14 mouse cellular contexts compared by ENCODE assay signal in the genomic region with DNA sequence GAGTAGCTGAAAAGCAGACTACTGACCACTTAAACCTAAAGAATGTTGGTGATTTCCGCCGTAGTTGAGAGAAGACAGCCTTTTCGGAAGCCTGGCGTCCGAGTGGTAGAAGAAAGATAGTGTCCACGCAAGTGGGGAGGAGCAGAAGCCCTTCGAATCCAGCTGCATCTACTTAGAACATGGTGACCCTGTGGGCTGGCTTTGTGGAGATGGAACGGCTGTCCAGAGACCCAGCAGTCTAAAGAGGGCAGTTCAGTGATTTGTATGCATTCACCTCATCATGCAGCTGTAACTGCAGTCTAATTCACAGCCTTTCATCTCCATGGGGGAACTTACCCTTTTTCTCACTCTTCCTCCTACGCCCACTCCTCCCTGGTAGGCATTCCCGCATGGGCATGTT. TPM values are rescaled to one million over a fixed set of nuclear protein-coding genes. Genes with fewer than 3 reads are reported as not detected.
DNase-seq lines count a peak whose midpoint lies in the region; ATAC-seq and TF ChIP-seq lines count a peak whose summit lies in the region.
"Had no signal": no experiment of that assay in that cellular context is flagged by ENCODE, and none has a peak within 500 bp of the region (broad histone marks: within the 10 kb centered on the region; RNA-seq: fewer than 3 reads in every experiment).

No protein-coding gene starts in this region.

- H3K27ac ChIP-seq in heart, embryonic 15.5 days = peak overlapping the region; percentile 50; the same call in 1 of the 2 replicates
- no peak overlapping the region for H3K27ac ChIP-seq in kidney, adult 2 months (ENCODE audit: insufficient read depth, low read depth, low read length)
- 0 out of 2 replicates have a peak overlapping the region, but pooled peaks have one; percentile 26 for H3K27ac ChIP-seq in midbrain, postnatal 0 days (ENCODE audit: low read depth, low read length)
- no peak overlapping the region for H3K27ac ChIP-seq in midbrain, embryonic 11.5 days (ENCODE audit: low read depth, low read length)
- H3K27ac ChIP-seq: hindbrain, embryonic 14.5 days had no signal

- no peaks in the 10 kb centered on the region for H3K27me3 ChIP-seq in heart, embryonic 15.5 days
- H3K27me3 ChIP-seq in kidney, adult 2 months (replicated peaks; ENCODE audit: control insufficient read depth, insufficient read depth, low read length) = no peaks in the 10 kb centered on the region
- H3K27me3 ChIP-seq in midbrain, postnatal 0 days (ENCODE audit: insufficient read depth, low read length) = no peaks in the 10 kb centered on the region
- H3K27me3 ChIP-seq in midbrain, embryonic 11.5 days (ENCODE audit: control insufficient read depth, insufficient read depth, low read length) = no peaks in the 10 kb centered on the region

- TF ChIP-seq CTCF in kidney, adult 2 months (conservative IDR thresholded peaks at IDR 0.05; ENCODE audit: insufficient read depth, insufficient read length, low read depth, low read length) = no peak
- no peak for TF ChIP-seq CTCF in midbrain, postnatal 0 days (IDR thresholded peaks at IDR 0.05)

- H3K36me3 ChIP-seq in heart, embryonic 15.5 days = no peaks in the 10 kb centered on the region
- no peaks in the 10 kb centered on the region for H3K36me3 ChIP-seq in kidney, adult 2 months (ENCODE audit: control insufficient read depth, insufficient read depth, low read length)
- H3K36me3 ChIP-seq in midbrain, postnatal 0 days (ENCODE audit: insufficient read depth, low read length) = peaks cover 1% of the 10 kb centered on the region
- no peaks in the 10 kb centered on the region for H3K36me3 ChIP-seq in midbrain, embryonic 11.5 days (ENCODE audit: control insufficient read depth, insufficient read depth, low read length)

- WGBS in heart, embryonic 15.5 days = 57% methylated on average over 10 of the region's 10 CpGs
- WGBS in kidney, adult 2 months = 68% methylated on average over 10 of the region's 10 CpGs
- WGBS in midbrain, postnatal 0 days = 81% methylated on average over 10 of the region's 10 CpGs
- WGBS in midbrain, embryonic 11.5 days = 79% methylated on average over 10 of the region's 10 CpGs

- H3K4me1 ChIP-seq in heart, embryonic 15.5 days (replicated peaks) = peaks cover 52% of the 10 kb centered on the region
- peaks cover 32% of the 10 kb centered on the region for H3K4me1 ChIP-seq in kidney, adult 2 months (ENCODE audit: control insufficient read depth, insufficient read depth, low read length)
- H3K4me1 ChIP-seq in midbrain, postnatal 0 days (ENCODE audit: insufficient read depth, low read length) = no peaks in the 10 kb centered on the region
- H3K4me1 ChIP-seq in midbrain, embryonic 11.5 days (ENCODE audit: control insufficient read depth, insufficient read depth, low read length) = peaks cover 7% of the 10 kb centered on the region

- DNase-seq in heart, adult 9 months (ENCODE audit: low spot score in 2 of 2) = no peak
- peak; percentile 42 for DNase-seq in kidney, postnatal 10 days
- DNase-seq in kidney, adult 2 months = no peak
- DNase-seq in midbrain, postnatal 0 days (ENCODE audit: low spot score) = no peak
- no peak for DNase-seq in midbrain, embryonic 11.5 days (ENCODE audit: low spot score, missing footprints)
- DNase-seq in layer of hippocampus, adult 9-10 months (ENCODE audit: low spot score) = no peak
- DNase-seq: adrenal gland, postnatal 14 days; cerebellum, adult 9-11 months; embryo, embryonic 11 days; gastrocnemius, postnatal 10 days; liver had no signal

- no peak overlapping the region for H3K4me3 ChIP-seq in heart, embryonic 15.5 days
- H3K4me3 ChIP-seq in kidney, adult 2 months (ENCODE audit: insufficient read depth, low read depth, low read length) = no peak overlapping the region
- no peak overlapping the region for H3K4me3 ChIP-seq in midbrain, postnatal 0 days (ENCODE audit: low read depth, low read length)
- no peak overlapping the region for H3K4me3 ChIP-seq in midbrain, embryonic 11.5 days (ENCODE audit: low read depth, low read length)

- H3K9me3 ChIP-seq in heart, embryonic 15.5 days (replicated peaks) = no peaks in the 10 kb centered on the region
- H3K9me3 ChIP-seq in midbrain, postnatal 0 days (ENCODE audit: low read length) = no peaks in the 10 kb centered on the region
- H3K9me3 ChIP-seq in midbrain, embryonic 11.5 days (ENCODE audit: control insufficient read depth, low read length) = no peaks in the 10 kb centered on the region

- H3K9ac ChIP-seq in heart, embryonic 15.5 days = no peak overlapping the region
- H3K9ac ChIP-seq in midbrain, postnatal 0 days (replicated peaks; ENCODE audit: low read length, poor library complexity, severe bottlenecking) = no peak overlapping the region
- no peak overlapping the region for H3K9ac ChIP-seq in midbrain, embryonic 11.5 days (ENCODE audit: low read length)
- H3K9ac ChIP-seq: hindbrain, embryonic 14.5 days had no signal

- TF ChIP-seq POLR2A in kidney, adult 2 months (IDR thresholded peaks at IDR 0.05; ENCODE audit: low read depth, low read length) = no peak

- H3K4me2 ChIP-seq in heart, embryonic 15.5 days = no peak overlapping the region
- H3K4me2 ChIP-seq in midbrain, postnatal 0 days (ENCODE audit: low read depth, low read length, poor library complexity, severe bottlenecking) = no peak overlapping the region
- no peak overlapping the region for H3K4me2 ChIP-seq in midbrain, embryonic 11.5 days
- H3K4me2 ChIP-seq: hindbrain, embryonic 14.5 days had no signal

- ATAC-seq in heart, embryonic 15.5 days (replicated peaks; ENCODE audit: insufficient number of reproducible peaks, insufficient read depth, low FRiP score, low read depth) = no peak
- ATAC-seq in midbrain, postnatal 0 days (ENCODE audit: low FRiP score) = no peak
- ATAC-seq in midbrain, embryonic 11.5 days (ENCODE audit: low FRiP score) = no peak
- ATAC-seq: CD4-positive, CD25-positive, alpha-beta regulatory T cell, adult 4 months had no signal

RNA-seq across cellular contexts. Expression of a gene that starts 44.8 kb away (rescaled TPM):
- polyA plus RNA-seq in heart, embryonic 15.5 days (2015; fragmentation: Nextera tagmentation; extraction: Ambion mirVana) = 14.1 and 15.9 TPM in 2 replicates
- polyA plus RNA-seq in kidney, adult 2 months (2012; rRNA removed) = 176 and 271 TPM in 2 replicates
- 43.8 and 45.9 TPM in 2 replicates for total RNA-seq in midbrain, postnatal 0 days (2014; rRNA removed)
- 10.3 and 13.8 TPM in 2 replicates for polyA plus RNA-seq in midbrain, postnatal 0 days (2015; fragmentation: Nextera tagmentation; extraction: Ambion mirVana)
- polyA plus RNA-seq in midbrain, embryonic 11.5 days (2014; fragmentation: Nextera tagmentation; extraction: Ambion mirVana) = 8.9 and 10.0 TPM in 2 replicates

Comparison
In these comparisons a context has a peak if more than half of its experiments do, and no peak if none do; other contexts are left out.
1. H3K27ac ChIP-seq: peak in heart, embryonic 15.5 days (single experiment) and midbrain, postnatal 0 days (single experiment); none in kidney, adult 2 months (single experiment) and midbrain, embryonic 11.5 days (single experiment).
2. RNA of a gene that starts 44.8 kb away (polyA plus RNA-seq): 176 to 271 TPM in kidney, adult 2 months; 14.1 to 15.9 TPM in heart, embryonic 15.5 days, 10.3 to 13.8 TPM in midbrain, postnatal 0 days and 8.9 to 10.0 TPM in midbrain, embryonic 11.5 days; every median in the first group is over 10 times any median in the second.